Mouse (Mus musculus) forebrain, embryonic 10.5 days (tissue): ENCODE data around the gene B3galt1. TPM values are rescaled to one million over a fixed set of nuclear protein-coding genes. Genes with fewer than 3 reads are reported as not detected.

Source experiments
- DNase-seq: peaks from one replicate; pipeline ENCODE4 v3.0.0-alpha.2; 2017; ENCODE audit warnings: low spot score; ENCODE audit errors: extremely low spot score
- H3K27ac ChIP-seq: fragments of 300-500 bp; sonication (generic); 2 replicates; pipeline ENCODE4 v1.5.1; 2016; ENCODE audit warnings: mild to moderate bottlenecking
- H3K27me3 ChIP-seq: fragments of 300-500 bp; sonication (generic); 2 replicates; pipeline ENCODE4 v1.6.1; 2016; ENCODE audit warnings: mild to moderate bottlenecking; ENCODE audit not compliant: poor library complexity, severe bottlenecking
- H3K36me3 ChIP-seq: fragments of 300-500 bp; sonication (generic); replicated peaks from 2 replicates; pipeline ENCODE4 v1.6.1; 2016; ENCODE audit warnings: mild to moderate bottlenecking, moderate library complexity
- H3K4me1 ChIP-seq: fragments of 300-500 bp; sonication (generic); 2 replicates; pipeline ENCODE4 v1.6.1; 2016
- H3K4me3 ChIP-seq: fragments of 300-500 bp; sonication (generic); 2 replicates; pipeline ENCODE4 v1.5.1; 2016; ENCODE audit warnings: mild to moderate bottlenecking, moderate library complexity
- H3K9me3 ChIP-seq: fragments of 300-500 bp; sonication (generic); 2 replicates; pipeline ENCODE4 v1.6.1; 2016; ENCODE audit warnings: mild to moderate bottlenecking, moderate library complexity
- WGBS: fragments of 180-500 bp; shearing (Covaris S2); methylation state at CpG from one replicate; pipeline ENCODE4 v1.1.7; 2016; 5-methylcytosine and 5-hydroxymethylcytosine counted together
- polyA plus RNA-seq: library from polyadenylated mRNA; unstranded; fragments of >200 nt; fragmentation: Nextera tagmentation; extraction: Ambion mirVana; gene quantifications from 2 replicates; pipeline ENCODE4 v1.2.1, GENCODE M21; 2016

The B3galt1 gene
- polyA plus RNA-seq, 1 experiment from 2014 or later: 7.4 TPM

DNA sequence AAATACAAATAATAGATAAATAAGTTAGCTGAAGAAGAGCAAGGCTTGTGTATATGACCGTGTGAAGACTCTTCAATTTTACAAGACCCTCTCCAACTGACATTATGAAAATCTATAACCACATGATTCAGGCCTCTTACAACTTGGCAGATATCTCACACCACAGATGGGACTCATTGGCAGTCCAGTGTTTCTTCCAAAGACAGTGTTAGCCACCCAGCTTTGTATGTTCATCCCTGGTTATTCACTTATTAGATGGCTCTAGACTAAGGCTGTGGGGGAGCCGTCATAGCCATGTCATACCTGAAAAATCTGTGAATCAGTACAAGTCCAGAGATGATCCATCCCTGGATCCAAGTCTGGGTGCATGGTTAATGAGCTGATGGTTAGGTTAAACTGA lies 463.1 kb downstream of the B3galt1 start:
- H3K27me3 ChIP-seq: no peaks in the 10 kb centered on the region
- no peak for DNase-seq
- no peaks in the 10 kb centered on the region for H3K4me1 ChIP-seq
- H3K9me3 ChIP-seq: no peaks in the 10 kb centered on the region
- H3K36me3 ChIP-seq: no peaks in the 10 kb centered on the region
- no peak overlapping the region for H3K27ac ChIP-seq
- H3K4me3 ChIP-seq: no peak overlapping the region
- WGBS: 93% methylated on average over 2 of the region's 2 CpGs

DNA sequence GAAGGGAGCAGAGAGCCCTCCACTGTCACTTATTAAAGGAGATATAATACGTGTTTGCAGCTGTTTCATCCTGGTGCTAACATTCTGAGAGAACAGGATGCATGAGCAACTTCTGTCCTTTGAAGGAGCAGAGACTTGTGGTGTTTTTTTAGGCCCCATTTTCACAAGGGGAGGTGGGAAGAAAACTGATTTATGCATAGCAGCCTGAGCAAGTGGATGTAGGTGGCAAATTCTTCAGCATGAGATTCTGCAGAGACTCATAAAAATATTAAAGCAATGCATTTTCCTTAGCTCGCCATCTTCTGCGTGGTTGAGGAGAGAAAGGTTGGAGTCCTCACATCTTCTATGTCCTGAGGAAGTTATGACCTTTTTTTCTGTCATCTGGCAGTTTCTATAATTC lies 469.0 kb downstream of the B3galt1 start:
- no peak overlapping the region for H3K4me3 ChIP-seq
- H3K27me3 ChIP-seq: no peaks in the 10 kb centered on the region
- H3K9me3 ChIP-seq: no peaks in the 10 kb centered on the region
- no peaks in the 10 kb centered on the region for H3K36me3 ChIP-seq
- H3K27ac ChIP-seq: no peak overlapping the region
- DNase-seq: no peak
- 89% methylated on average over 3 of the region's 3 CpGs for WGBS
- H3K4me1 ChIP-seq: no peaks in the 10 kb centered on the region

DNA sequence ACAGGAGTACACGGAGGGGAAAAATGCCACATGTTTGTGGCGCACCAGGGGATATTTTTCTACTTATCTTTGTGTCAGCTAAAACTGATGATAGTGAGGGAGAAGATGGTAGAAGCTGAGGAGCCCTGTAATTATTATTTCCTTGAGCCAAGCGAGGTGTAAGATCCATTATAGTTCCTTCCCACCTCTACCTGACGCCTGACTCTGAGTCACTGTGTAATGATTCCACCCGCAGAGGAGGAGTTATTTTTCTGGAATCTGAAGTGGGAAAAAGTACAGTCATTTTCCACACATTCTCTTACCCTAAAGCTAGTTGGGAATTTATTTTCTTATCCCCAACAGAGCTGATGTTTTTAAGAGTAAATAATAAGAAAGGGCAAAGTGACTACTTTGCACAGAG lies 475.1 kb downstream of the B3galt1 start:
- no peaks in the 10 kb centered on the region for H3K4me1 ChIP-seq
- 89% methylated on average over 5 of the region's 5 CpGs for WGBS
- H3K27me3 ChIP-seq: no peaks in the 10 kb centered on the region
- no peaks in the 10 kb centered on the region for H3K36me3 ChIP-seq
- no peak overlapping the region for H3K4me3 ChIP-seq
- H3K9me3 ChIP-seq: no peaks in the 10 kb centered on the region
- DNase-seq: no peak
- H3K27ac ChIP-seq: no peak overlapping the region

DNA sequence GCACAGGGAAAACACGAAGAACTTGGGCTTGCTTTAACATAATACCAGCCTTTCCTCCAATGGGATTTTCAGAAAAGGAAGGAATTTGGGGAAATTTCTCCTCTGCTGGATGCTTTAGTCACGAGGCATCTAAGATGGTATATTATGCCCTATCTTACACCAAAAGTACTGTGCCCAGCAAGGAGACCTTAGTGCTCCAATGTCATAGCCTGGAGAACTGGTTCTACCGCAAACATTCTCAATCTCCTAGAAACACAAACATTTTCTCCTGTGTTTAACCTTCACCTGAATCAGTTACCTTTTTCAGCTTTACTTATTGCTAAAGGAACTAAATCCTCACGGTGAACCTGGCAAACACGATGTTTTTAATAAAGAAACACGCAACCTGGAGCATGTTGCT lies 486.8 kb downstream of the B3galt1 start:
- 88% methylated on average over 6 of the region's 6 CpGs for WGBS
- Histone ChIP-seq H3K27me3 (no peaks in the 10 kb centered on the region), H3K9me3 (no peaks in the 10 kb centered on the region), H3K36me3 (no peaks in the 10 kb centered on the region), H3K4me3 (no peak overlapping the region), H3K27ac (no peak overlapping the region), H3K4me1 (no peaks in the 10 kb centered on the region)
- DNase-seq: no peak

DNA sequence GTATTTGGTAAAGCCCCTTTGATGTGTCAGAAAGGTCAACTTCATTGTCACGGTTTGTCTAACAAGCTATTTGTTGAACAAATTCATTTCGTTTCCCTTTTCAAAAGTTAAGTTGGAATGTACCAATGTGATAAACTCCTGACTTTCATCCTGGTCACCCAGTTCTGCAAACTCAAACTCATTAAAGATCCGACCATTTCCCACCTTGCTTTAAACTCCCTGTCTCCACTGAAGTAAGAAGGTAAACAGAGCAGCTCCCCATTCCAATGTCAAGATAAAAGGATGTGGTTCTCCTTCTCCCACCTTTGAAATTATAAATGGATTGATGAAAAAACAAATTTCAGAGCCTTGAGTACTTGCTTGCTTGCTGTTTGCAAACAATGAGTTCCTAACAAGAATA lies 487.6 kb downstream of the B3galt1 start:
- Histone ChIP-seq H3K27ac (no peak overlapping the region), H3K36me3 (no peaks in the 10 kb centered on the region), H3K4me3 (no peak overlapping the region), H3K4me1 (no peaks in the 10 kb centered on the region), H3K27me3 (no peaks in the 10 kb centered on the region), H3K9me3 (no peaks in the 10 kb centered on the region)
- no peak for DNase-seq
- 82% methylated on average over 3 of the region's 3 CpGs for WGBS

DNA sequence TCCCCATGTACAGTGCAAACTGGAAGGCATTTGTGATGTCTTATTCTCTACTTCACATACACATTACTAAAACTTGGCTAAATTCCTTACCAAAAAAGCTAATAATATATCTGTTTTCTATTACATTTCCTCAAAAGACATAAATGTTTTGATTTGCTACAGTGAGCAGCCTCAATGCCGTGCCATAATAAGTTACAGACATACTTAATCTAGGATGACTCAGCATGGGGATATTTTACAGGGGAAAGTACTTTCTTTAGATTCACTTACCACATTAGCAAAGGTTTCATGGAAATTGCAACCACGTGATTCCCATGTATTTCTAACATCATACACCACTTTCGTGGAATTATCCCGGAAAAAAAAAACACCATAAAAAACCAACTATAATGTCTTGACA lies 495.7 kb downstream of the B3galt1 start:
- Histone ChIP-seq H3K4me1 (no peaks in the 10 kb centered on the region), H3K27ac (no peak overlapping the region), H3K27me3 (no peaks in the 10 kb centered on the region), H3K9me3 (no peaks in the 10 kb centered on the region), H3K4me3 (no peak overlapping the region), H3K36me3 (no peaks in the 10 kb centered on the region)
- WGBS: 85% methylated on average over 4 of the region's 4 CpGs
- DNase-seq: no peak

DNA sequence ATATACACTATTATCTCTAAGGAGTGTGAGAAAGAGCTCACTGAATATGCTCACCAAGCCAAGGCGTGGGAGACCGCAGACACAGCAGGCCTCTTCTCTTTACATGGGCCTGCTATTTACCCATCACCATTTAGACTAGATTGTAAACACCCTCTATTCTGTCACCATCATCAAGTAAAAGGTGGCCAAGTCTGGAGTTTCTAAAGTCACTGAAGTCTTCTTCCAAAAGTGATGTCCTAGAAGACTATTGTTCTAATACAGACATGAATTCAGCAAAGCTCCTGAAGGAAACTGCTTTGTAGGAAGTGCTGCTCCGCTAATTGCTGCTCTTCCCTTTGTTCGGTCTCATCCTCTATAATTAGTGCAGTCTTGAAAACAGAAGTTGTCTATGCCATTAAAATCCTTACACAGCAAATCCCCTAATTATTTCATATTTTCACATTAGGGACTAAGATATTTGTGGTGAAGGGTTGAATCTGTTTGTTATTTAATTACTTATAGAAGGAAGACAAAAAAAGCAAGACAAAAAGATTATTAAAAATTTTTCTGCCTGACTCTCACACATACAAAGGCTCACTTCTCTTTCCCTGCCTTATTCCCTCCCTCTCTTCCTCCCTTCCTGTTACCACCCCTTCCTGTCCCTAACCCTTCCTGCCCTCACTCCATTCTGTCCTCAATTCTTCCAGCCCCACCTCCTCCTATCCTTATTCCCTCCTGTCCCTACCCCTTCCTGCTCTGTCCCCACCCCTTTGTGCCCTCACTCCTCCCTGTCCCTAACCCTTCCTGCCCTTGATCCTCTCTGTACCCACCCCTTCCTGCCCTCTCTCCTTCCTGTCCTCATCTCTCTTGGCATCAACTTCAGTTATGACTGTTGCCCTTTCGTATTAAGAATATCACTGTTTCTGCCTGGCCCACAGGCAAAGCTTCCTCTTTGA lies 514.0 kb downstream of the B3galt1 start:
- no peak for DNase-seq
- WGBS: 78% methylated on average over 5 of the region's 5 CpGs
- H3K4me1 ChIP-seq: peaks cover 9% of the 10 kb centered on the region
- no peak overlapping the region for H3K4me3 ChIP-seq
- no peaks in the 10 kb centered on the region for H3K27me3 ChIP-seq
- H3K36me3 ChIP-seq: no peaks in the 10 kb centered on the region
- peak overlapping the region; percentile 46; the same call in 1 of the 2 replicates for H3K27ac ChIP-seq
- no peaks in the 10 kb centered on the region for H3K9me3 ChIP-seq

DNA sequence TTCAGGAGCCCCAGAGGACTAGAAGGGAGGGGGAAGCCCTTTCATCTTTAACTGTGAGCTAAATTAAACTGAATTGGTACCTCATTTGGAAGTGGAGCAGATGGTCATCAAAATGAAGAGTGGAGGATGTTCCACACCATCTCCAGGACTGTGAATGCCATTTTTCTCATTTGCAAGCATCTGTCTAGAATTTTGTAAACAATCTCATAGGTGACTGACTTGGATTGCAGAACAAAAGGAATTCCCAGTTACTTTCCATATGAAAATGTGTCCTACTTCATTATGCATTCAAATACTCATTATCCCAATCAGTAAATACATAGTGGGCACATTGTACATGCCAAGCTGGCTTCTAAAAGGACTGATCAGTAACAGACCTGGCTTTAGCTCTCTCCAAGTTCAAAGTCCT lies 515.2 kb downstream of the B3galt1 start:
- Histone ChIP-seq H3K36me3 (no peaks in the 10 kb centered on the region), H3K4me1 (peaks cover 9% of the 10 kb centered on the region), H3K27ac (no peak overlapping the region), H3K4me3 (no peak overlapping the region), H3K9me3 (no peaks in the 10 kb centered on the region), H3K27me3 (no peaks in the 10 kb centered on the region)
- DNase-seq: no peak

DNA sequence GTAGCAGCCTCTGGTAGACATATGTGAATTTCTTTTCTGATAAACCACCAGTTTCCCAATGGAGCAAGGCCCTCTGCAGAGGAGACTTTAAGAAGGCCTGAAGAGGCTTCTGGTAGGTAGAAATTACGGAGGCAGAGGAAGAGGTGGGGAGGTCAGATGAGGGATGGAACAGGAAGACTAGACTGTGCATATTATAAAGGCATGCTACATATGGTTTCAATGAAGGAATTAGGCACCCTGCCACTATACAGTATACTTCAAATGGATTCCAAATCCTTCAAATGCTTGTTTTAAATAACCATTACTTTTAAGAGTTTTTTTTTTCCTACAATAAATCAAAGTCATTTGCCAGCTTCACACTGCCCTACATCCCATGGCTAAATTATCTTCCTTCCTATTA lies 518.8 kb downstream of the B3galt1 start:
- H3K4me1 ChIP-seq: peaks cover 9% of the 10 kb centered on the region
- H3K4me3 ChIP-seq: no peak overlapping the region
- 75% methylated on average over 1 of the region's 1 CpGs for WGBS
- no peaks in the 10 kb centered on the region for H3K27me3 ChIP-seq
- H3K36me3 ChIP-seq: no peaks in the 10 kb centered on the region
- DNase-seq: no peak
- H3K27ac ChIP-seq: no peak overlapping the region
- no peaks in the 10 kb centered on the region for H3K9me3 ChIP-seq

DNA sequence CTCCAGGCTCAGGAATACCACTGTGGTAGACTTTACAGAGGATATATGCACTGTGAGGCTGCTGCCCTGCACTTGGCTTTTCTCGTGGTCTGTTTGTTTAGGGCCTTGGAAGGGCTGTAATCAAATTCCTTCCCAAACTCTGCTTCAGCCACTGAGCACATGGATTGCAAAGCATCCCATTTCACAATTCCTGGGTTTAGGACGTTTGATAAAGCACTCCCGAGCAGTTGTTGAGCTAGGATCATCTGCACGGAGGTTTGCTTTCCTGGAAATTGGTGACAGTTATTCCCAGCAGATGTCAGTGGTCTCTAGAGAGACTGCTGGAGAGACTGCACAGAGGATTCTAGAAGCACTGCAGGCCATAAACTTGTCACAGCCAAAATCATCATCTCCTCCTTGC lies 520.4 kb downstream of the B3galt1 start:
- Histone ChIP-seq H3K9me3 (no peaks in the 10 kb centered on the region), H3K4me1 (no peaks in the 10 kb centered on the region), H3K27me3 (no peaks in the 10 kb centered on the region), H3K36me3 (no peaks in the 10 kb centered on the region), H3K4me3 (no peak overlapping the region), H3K27ac (no peak overlapping the region)
- no peak for DNase-seq
- 82% methylated on average over 4 of the region's 4 CpGs for WGBS

DNA sequence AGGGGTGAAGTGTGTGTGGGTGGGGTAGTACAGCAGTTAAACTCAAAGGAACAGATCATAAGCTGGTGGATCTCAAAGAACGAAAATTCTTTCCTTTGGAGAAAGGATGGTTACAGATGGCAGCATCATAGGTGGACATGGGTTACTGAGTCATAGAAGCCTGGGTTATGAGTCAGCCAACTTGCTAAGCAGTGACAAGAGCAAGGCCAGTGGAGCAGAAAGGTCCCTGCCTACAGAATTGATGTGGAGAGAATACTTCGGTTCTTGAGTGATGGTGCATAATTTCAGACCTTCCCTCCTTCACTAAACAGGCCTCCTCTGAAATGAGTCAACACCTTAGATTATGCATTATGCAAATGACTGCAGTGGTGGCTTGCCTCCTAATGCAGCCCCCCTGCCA lies 525.9 kb downstream of the B3galt1 start:
- no peaks in the 10 kb centered on the region for H3K27me3 ChIP-seq
- no peaks in the 10 kb centered on the region for H3K36me3 ChIP-seq
- WGBS: 87% methylated on average over 2 of the region's 2 CpGs
- H3K4me3 ChIP-seq: no peak overlapping the region
- no peaks in the 10 kb centered on the region for H3K9me3 ChIP-seq
- no peak for DNase-seq
- no peak overlapping the region for H3K27ac ChIP-seq
- H3K4me1 ChIP-seq: no peaks in the 10 kb centered on the region

DNA sequence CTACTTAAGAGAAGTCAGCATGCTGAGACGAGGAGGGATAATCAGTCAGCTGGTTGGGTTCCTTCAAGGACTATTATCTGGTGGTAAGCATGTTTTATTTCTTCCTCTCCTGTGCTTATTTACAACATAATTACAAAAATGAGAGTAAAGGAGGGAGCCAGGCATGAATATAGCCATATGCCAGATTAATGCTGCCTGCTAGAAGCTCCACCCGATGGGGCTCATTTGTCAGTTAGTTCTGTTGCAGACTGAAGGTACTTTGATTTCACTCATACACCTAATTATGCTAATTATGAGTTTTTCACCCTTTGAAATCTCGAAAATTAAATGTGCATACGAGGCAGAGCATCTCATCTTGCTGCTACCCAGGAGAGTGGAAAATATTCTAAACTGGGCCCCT lies 539.0 kb downstream of the B3galt1 start:
- Histone ChIP-seq H3K36me3 (no peaks in the 10 kb centered on the region), H3K4me1 (peaks cover 4% of the 10 kb centered on the region; the same call in 1 of the 2 replicates), H3K4me3 (no peak overlapping the region), H3K27me3 (no peaks in the 10 kb centered on the region), H3K27ac (no peak overlapping the region), H3K9me3 (no peaks in the 10 kb centered on the region)
- 65% methylated on average over 4 of the region's 4 CpGs for WGBS
- DNase-seq: no peak

DNA sequence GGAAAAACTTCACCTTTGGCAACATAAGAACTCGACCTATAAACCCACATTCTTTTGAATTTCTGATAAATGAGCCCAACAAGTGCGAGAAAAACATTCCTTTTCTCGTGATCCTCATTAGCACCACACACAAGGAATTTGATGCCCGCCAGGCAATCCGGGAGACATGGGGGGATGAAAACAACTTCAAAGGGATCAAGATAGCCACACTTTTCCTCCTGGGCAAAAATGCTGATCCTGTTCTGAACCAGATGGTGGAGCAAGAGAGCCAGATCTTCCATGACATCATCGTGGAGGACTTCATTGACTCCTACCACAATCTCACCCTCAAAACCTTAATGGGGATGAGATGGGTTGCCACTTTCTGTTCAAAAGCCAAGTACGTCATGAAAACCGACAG lies 552.4 kb downstream of the B3galt1 start:
- WGBS: 77% methylated on average over 8 of the region's 8 CpGs
- Histone ChIP-seq H3K9me3 (no peaks in the 10 kb centered on the region), H3K36me3 (no peaks in the 10 kb centered on the region; the same call in 1 of the 2 replicates), H3K27me3 (no peaks in the 10 kb centered on the region), H3K4me1 (no peaks in the 10 kb centered on the region), H3K27ac (no peak overlapping the region), H3K4me3 (no peak overlapping the region)
- no peak for DNase-seq
